Mouse (Mus musculus) lung, postnatal 0 days (tissue): Measurements from ENCODE around the gene Barhl2.

Source experiments
- CTCF ChIP-seq: IDR thresholded peaks from 2 replicates; pipeline ENCODE4 v1.5.1; 2016; ENCODE audit warnings: antibody characterized with exemption, mild to moderate bottlenecking
- EP300 ChIP-seq: IDR thresholded peaks from 2 replicates; pipeline ENCODE4 v1.6.1; 2016; ENCODE audit warnings: antibody characterized with exemption, mild to moderate bottlenecking, control low read depth

DNA sequence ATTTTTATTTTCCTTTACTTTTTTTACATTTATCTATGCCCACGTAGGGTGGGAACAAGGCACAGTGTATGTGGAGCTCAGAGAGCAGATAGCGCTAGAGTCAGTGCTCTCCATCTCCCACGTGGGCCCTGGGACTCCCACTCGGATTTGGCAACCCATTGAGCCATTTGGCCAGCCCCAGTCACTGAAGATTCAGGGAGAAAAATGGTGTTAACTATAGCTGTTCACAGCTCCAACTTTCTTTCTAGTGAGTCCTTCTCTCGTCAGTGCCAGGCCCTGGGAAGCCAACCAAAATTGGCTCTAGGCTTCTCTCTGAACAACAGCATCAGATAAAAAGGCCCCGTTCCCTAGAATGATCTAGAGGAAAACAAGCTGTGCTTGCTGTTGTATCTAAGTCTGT, 42.2 kb downstream of the Barhl2 start:
- TF ChIP-seq EP300 (no peak), CTCF (no peak)
